Mouse (Mus musculus) left cerebral cortex, adult 9 months (tissue): Measurements from ENCODE around the gene Dmbx1.
A peak's percentile ranks its signal among the peaks of the same experiment; 100 is the strongest.

Experiments used
- DNase-seq, 2 experiments: peaks; one replicate each; pipeline ENCODE4 v3.0.0; 2022; ENCODE audit warnings: low spot score in 2 of 2

The Dmbx1 gene

GRCm38 (mm10) chr4:115940681-115941080, 955 bp upstream of the Dmbx1 start:
- DNase-seq: no peak

GRCm38 (mm10) chr4:115938276-115939160, 1.2 kb downstream of the Dmbx1 start:
- peak in 1 of 2 experiments; percentile 40 for DNase-seq

- no peak for DNase-seq
Observed at GRCm38 (mm10) chr4:115937061-115937976, 2.4 kb downstream of the Dmbx1 start.

GRCm38 (mm10) chr4:115936646-115937045, 3.1 kb downstream of the Dmbx1 start:
- no peak for DNase-seq

- no peak for DNase-seq
Observed at GRCm38 (mm10) chr4:115935835-115936581, 3.7 kb downstream of the Dmbx1 start.

DNA sequence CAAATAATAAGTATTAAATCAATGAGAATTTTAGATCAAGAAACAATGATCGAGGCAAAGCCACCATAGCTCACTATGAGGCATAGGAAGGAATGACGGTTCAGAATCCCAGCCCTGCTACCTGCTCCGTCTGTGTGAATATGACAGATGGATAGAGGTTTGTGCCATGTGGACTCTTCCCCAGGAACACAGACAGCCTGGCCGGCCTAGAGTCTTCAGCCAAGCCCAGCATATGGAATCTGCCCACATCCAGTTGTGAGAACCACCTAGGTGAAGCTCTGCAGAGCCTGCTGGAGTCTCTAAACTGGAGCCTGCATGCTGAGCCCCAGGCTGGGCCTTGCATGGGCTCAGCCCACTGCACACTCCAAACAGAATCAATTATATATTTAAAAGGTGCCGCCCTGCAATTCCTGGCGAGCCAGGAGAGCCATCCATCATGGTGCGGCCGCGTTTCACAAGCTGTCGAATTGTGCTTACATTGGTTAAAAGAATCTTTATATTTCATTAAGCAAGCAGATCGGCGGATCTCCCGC, 8.1 kb downstream of the Dmbx1 start:
- DNase-seq: no peak

GRCm38 (mm10) chr4:115927637-115928036, 12.1 kb downstream of the Dmbx1 start:
- no peak for DNase-seq

GRCm38 (mm10) chr4:115923262-115923880, 16.4 kb downstream of the Dmbx1 start:
- DNase-seq: no peak

GRCm38 (mm10) chr4:115922688-115923087, 17.0 kb downstream of the Dmbx1 start:
- DNase-seq: no peak

DNA sequence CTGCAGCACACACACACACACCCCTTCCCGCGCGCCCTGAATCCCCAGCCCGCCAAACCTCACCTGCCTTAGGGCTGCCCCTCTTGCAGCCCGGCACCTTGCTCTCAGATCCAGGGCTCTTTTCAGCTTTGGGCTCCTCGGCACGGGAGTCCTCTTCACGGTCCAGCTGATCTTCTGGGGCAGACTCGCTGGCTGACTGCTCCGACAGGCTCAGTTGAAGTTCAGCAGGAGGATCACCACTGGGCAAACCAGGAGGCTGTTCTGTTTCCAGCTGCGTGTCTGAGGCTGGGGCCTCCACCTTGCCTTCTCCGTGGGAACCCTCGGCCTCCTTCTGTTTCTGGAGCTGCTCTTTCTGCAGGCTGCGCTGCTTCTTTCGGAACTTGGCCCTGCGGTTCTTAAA, 19.8 kb downstream of the Dmbx1 start:
- no peak for DNase-seq

DNA sequence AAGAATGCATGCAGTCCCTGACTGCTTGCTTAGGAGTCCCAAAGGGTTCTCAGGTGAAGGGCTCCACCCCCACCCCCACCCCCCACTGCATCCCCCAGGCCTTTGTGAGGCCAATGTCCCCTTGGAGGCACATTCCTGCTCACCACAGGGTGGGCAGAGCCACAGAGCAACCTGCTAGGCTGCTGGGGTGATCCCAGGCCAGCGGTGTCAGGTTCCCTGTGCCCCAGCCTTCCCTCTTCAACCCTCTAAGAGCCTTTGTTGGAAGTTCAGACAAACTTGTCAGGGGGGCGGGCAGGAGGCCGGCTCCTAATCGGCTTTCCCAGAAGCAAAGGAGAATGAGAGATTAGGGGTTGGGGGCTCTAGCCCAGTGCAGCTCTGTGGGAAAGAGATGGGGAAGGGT, 28.1 kb downstream of the Dmbx1 start:
- no peak for DNase-seq

DNA sequence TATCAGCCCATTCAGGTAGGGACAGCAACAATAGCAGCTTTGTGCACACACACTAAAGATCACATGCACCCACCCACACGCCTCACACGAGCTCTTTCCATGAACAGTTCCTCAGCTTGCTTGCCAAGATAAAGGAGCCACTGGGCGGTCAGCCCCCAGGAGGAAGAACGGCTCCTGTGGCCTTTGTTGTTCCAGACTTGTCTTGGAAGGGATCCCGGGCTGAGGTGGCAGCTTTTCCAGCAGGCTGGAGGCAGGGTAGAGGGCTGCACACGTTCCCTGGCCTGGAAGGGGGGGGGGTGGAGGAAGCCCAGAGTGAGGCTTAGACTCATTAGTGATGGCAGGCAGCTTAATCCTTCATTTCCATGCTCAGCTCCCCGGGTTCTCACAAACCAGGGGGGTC, 31.1 kb downstream of the Dmbx1 start:
- DNase-seq: no peak

- no peak for DNase-seq
Observed at GRCm38 (mm10) chr4:115907994-115908393, 31.7 kb downstream of the Dmbx1 start.

- DNase-seq: no peak
Observed at GRCm38 (mm10) chr4:115906791-115907190, 32.9 kb downstream of the Dmbx1 start.

- no peak for DNase-seq
Observed at GRCm38 (mm10) chr4:115905701-115906100, 34.0 kb downstream of the Dmbx1 start.

DNA sequence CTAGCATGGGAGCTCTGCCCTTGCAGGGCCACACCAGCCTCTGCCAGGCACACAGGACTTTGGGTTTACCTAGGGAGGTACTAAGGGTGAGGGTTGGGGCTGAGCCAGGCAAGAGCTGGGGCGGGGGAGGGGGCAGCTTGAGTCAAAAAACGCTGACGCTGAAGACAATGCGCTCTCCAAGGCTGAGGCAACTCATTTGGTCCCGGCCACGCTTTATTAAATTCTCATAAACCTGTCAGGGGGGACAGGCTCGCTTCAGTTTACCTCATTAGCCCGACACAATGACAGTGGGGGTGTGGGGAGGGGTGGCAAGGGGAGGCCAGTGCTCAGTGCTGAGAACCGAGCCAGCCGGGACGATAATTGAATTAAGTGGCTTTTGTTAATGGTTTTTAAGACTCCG, 35.4 kb downstream of the Dmbx1 start:
- DNase-seq: no peak

GRCm38 (mm10) chr4:115902816-115903215, 36.9 kb downstream of the Dmbx1 start:
- peak in 1 of 2 experiments; percentile 88 for DNase-seq

GRCm38 (mm10) chr4:115897901-115898631, 41.7 kb downstream of the Dmbx1 start:
- DNase-seq: no peak

GRCm38 (mm10) chr4:115894281-115894680, 45.4 kb downstream of the Dmbx1 start:
- DNase-seq: no peak

DNA sequence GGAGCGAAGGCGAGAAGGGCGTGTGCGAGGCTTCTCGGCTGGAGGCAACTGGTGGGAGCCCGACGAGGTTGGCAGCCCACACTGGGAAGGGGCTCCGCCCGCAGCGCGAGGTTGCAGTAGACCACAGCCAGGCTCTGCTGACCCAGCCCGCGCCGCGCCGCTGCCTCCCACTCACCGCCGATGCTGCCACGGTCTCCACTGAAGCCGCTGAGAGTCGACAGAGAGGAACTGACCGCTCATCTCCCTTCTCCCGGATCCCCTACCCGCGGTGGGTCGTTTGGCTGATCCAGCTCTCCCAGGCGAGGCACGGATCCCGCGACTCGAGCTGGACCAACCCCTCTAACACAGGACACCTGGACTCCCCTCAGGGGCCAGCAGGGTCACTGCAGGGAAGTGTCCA, 49.2 kb downstream of the Dmbx1 start, which contains the start of gene 6430628N08Rik:
6430628N08Rik (plus strand) TSS at position 113 of the 400 bp plus-strand sequence.
- no peak for DNase-seq
